Mouse (Mus musculus) brain, embryonic 14.5 days (tissue): ENCODE measurements around the gene Il11. TPM values are rescaled to one million over a fixed set of nuclear protein-coding genes. Genes with fewer than 3 reads are reported as not detected.

Experiments used
- DNase-seq: peaks from one replicate; pipeline ENCODE4 v3.0.0-alpha.2; 2011; ENCODE audit warnings: low read depth
- CTCF ChIP-seq: fragments of 200-500 bp; IDR thresholded peaks from 2 replicates; pipeline ENCODE4 v1.5.1; 2012; ENCODE audit warnings: inconsistent platforms, mild to moderate bottlenecking, moderate library complexity, borderline replicate concordance; ENCODE audit not compliant: insufficient read depth, insufficient read length; ENCODE audit errors: extremely low read depth
- POLR2A ChIP-seq: fragments of 200-500 bp; IDR thresholded peaks from 2 replicates; pipeline ENCODE4 v1.6.1; 2012; ENCODE audit warnings: mild to moderate bottlenecking, inconsistent platforms, borderline replicate concordance; ENCODE audit not compliant: poor library complexity, insufficient read depth, insufficient read length, severe bottlenecking; ENCODE audit errors: extremely low read depth
- polyA plus RNA-seq: library from polyadenylated mRNA; depleted of rRNA; stranded (reverse); fragments of >200 nt; gene quantifications from 2 replicates; pipeline ENCODE4 v1.2.3, GENCODE M21; 2012

Il11 gene
- polyA plus RNA-seq, 1 experiment, result 0.16 TPM

GRCm38 (mm10) chr7:4748321-4748720 is 34.3 kb downstream of the Il11 start:
- no peak for DNase-seq
- TF ChIP-seq CTCF, result no peak
- no peak for TF ChIP-seq POLR2A

- TF ChIP-seq POLR2A, result no peak
- TF ChIP-seq CTCF, result no peak
- DNase-seq, result no peak
Observed at GRCm38 (mm10) chr7:4747156-4747899, 35.3 kb downstream of the Il11 start.

GRCm38 (mm10) chr7:4746326-4746980 is 36.2 kb downstream of the Il11 start:
- no peak for TF ChIP-seq POLR2A
- TF ChIP-seq CTCF, result no peak

GRCm38 (mm10) chr7:4744886-4745285 is 37.8 kb downstream of the Il11 start:
- no peak for TF ChIP-seq POLR2A
- no peak for TF ChIP-seq CTCF
- no peak for DNase-seq

More at GRCm38 (mm10) chr7:4746326-4746980, 36.2 kb downstream of the Il11 start:
- no peak for DNase-seq

DNA sequence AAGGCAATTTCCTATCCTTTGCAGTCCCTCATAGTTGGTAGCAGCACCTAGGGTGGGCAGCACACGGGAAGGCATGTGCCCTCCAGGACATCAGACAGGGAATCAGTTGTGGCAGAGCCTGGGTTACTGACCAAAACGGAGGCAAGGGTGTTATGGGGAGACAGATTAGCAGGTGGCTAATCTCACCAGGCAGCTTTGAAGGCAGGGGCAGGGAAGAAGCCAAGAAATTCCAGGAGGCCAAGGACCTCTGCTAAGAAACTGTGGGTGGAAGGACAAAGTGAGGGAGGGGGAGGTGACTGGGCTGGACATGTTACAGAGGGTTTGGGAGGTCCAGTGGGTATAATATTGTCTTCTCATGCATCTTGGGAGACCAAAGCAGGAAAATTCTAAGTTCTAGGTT is 39.3 kb downstream of the Il11 start:
- TF ChIP-seq CTCF (no peak), POLR2A (no peak)
- DNase-seq, result no peak

GRCm38 (mm10) chr7:4742482-4742819 is 40.2 kb downstream of the Il11 start:
- DNase-seq, result no peak
- no peak for TF ChIP-seq CTCF

DNA sequence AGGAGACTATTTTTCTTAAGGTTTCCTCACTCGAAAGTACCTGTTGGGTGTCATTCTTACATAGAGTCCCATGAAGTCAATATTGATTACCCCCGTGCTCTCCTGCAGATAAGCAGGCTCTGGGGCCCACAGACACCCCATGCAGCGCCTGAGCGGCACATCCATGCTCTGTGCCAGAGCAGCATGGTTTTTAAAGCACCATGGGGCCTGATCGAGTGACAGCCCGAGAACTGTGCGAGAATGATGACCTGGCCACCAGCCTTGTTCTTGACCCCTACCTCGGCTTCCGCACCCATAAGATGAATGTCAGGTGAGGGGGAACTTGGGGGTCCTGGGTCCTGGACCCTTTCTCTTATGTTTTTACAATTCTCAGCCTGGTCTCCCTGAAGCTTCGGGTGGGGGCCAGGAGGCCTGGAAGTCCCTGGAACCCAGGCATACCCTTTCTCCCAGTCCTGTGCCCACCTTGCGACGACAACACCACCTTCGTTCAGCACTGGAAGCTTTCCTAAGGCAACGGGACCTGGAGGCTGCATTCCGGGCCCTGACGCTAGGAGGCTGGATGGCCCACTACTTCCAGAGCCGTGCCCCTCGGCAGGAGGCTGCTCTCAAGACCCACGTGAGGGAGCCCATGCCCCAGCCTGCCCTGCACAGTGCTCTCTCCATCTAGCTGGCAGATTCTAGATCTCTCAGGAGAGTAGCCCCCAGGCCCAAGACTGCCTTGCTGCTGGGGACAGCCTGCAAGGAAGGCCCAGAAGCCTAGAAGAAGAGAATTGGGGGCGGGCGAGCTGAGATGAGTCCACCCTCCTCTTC is 40.8 kb downstream of the Il11 start:
- TF ChIP-seq CTCF (no peak), POLR2A (no peak)
- no peak for DNase-seq

DNA sequence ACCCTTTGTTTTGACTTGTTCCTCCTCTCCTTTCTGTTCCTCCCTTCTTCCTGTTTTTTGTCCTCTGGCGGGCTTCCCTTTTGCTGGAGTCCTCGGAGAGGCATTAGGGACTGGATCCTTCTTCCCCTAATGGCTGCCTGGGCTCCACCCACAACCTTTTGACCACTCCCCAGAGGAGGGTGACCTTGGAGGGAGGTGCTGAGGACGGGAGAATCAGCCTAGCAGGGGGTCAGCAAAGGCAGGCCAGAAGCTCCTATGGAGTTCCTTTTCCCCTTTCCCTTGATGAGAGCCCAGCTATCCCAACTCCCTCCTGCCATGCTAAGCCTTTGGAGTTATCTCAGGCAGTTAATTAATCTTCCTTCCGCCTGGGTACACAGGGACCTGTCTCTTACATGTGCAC is 41.5 kb downstream of the Il11 start:
- TF ChIP-seq CTCF, result no peak
- no peak for TF ChIP-seq POLR2A
- DNase-seq, result peak; percentile 58

DNA sequence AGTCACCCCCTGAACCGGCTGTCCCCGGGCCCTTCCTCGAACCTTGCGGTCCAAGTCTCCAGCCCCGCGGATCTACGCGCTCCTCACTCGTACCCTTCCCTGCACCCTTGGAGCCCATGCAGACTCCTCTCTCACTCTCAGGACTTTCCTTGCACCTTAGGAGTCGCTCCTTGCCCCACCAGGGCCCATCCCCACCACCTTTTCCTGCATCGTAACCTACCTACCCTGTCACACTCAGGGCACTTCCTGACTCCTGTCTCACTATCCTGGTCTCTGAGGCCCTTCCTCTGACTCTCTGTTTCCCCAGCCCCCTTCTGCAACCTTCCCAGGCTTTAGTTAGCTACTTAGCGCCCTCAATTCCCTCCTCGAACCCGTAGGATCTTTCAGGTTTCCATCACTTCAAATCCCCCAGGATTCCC is 42.3 kb downstream of the Il11 start:
- DNase-seq, result no peak
- TF ChIP-seq CTCF (no peak), POLR2A (no peak)

DNA sequence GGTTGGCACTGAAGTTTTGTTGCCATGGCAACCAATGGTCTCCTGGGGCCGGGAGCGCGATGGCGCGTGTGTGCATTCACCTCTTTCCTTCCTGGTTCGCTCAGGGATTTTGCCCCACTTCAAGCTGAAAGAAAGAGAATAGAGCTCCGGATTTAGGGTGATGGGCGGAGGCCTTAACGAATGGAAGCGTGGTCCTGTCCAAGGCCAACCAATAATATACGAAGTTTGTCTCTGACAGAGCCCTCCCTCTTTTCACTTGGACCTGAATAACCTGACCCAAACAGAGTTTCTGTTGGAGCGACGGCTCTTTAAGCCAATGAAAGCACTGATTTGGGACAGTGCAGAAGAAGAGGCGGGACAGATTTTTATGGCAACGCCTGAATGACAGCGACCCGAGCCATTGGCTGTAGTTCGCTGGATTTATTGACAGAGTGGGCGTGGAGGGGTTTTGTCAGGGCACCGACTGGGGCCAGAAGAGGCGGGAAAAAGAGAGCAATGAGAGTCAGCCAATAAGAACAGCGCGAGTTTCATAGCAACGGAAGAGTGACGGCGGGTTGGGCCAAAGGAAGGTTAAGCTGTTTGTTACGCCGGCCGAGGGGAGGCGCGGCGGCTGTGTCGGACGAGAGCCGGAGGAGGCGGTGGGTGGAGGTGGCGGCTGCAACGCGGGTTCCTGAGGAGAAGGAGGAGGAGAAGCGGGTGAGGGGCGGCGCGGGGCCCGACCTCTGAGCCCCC is 42.9 kb downstream of the Il11 start, which contains the start of gene Kmt5c:
TSS of gene Kmt5c (plus strand) at position 572 of the 732 bp plus-strand sequence.
- TF ChIP-seq CTCF (peak; percentile 15; the same call in 1 of the 2 replicates), POLR2A (peak; percentile 95)
- DNase-seq, result peak; percentile 100
